Mouse (Mus musculus): Measurements from ENCODE around the gene Polr3c.

DNA sequence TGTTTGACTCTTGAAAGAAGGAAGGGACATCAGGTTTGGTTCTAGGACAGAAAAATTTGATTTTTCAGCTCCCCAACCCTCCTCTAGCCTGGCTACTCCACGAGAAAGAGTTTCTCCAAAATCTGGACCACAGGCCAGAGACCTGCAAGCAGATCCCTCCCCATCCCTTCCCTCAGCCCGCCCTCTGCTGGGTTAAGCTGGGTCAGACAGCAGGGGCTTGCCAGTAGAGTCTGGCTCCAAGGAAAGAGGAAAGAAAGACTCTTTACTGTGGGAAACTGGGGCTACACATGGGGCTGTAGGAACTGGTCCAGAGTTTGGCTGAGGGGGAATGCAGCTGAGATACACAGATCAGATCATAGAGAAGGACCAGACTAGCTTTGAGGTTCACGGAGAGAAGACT, 34.9 kb downstream of the Polr3c start:
- TF ChIP-seq CTCF (IDR thresholded peaks at IDR 0.05; ENCODE audit: low read depth) (peak; percentile 70), EP300 (optimal IDR thresholded peaks at IDR 0.05) (no peak)
